Mouse (Mus musculus) megakaryocyte, embryonic 14.5 days (primary cell): Measurements from ENCODE around the gene Naga.

ENCODE experiments used
- FLI1 ChIP-seq: IDR thresholded peaks from 2 replicates; pipeline ENCODE4 v1.6.1; 2012; ENCODE audit warnings: low read length, inconsistent platforms, mixed read lengths
- GATA1 ChIP-seq: IDR thresholded peaks from 3 replicates; pipeline ENCODE4 v1.6.1; 2012; ENCODE audit warnings: mixed read lengths, low read length, inconsistent platforms, borderline replicate concordance

DNA sequence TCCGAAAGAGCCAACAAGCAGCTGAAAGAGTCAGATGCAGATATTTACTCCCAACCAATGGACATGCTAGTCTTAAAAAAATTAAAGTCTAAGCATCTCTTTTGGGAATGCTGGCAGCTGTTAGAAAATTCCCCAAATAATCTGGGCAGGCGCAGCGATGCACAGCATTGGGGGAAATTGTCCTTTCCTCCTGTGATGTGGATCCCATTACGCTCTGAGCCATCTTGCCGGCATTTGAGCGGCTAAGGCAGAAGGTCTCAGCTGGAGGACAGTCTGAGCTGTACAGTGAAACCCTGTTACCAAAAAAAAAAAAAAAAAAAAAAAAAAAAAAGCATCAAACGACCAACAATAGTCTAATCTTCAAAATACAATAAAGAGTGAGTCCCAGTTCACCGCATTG is 16.5 kb downstream of the Naga start:
- TF ChIP-seq GATA1 (no peak), FLI1 (no peak)
